Mouse (Mus musculus): Measurements from ENCODE around the gene Jade2.
A peak's percentile ranks its signal among the peaks of the same experiment; 100 is the strongest.

Gene Jade2

GRCm38 (mm10) chr11:51835598-51835997 lies 21.9 kb downstream of the Jade2 start:
- no peak for DNase-seq (ENCODE audit: low spot score in 2 of 2)

GRCm38 (mm10) chr11:51834067-51834411 lies 23.4 kb downstream of the Jade2 start:
- no peak for DNase-seq (ENCODE audit: low spot score in 2 of 2)

GRCm38 (mm10) chr11:51833393-51834066 lies 23.9 kb downstream of the Jade2 start:
- no peak for DNase-seq (ENCODE audit: low spot score in 2 of 2)

GRCm38 (mm10) chr11:51832992-51833391 lies 24.5 kb downstream of the Jade2 start:
- no peak for DNase-seq (ENCODE audit: low spot score in 2 of 2)

- no peak for DNase-seq (ENCODE audit: low spot score in 2 of 2)
Observed at GRCm38 (mm10) chr11:51831962-51832909, 25.2 kb downstream of the Jade2 start.

GRCm38 (mm10) chr11:51824867-51825424 lies 32.5 kb downstream of the Jade2 start:
- DNase-seq (ENCODE audit: low spot score in 2 of 2) = no peak

GRCm38 (mm10) chr11:51823963-51824753 lies 33.3 kb downstream of the Jade2 start:
- DNase-seq (ENCODE audit: low spot score in 2 of 2) = no peak

- no peak for DNase-seq (ENCODE audit: low spot score in 2 of 2)
Observed at GRCm38 (mm10) chr11:51823271-51823670, 34.2 kb downstream of the Jade2 start.

- no peak for DNase-seq (ENCODE audit: low spot score in 2 of 2)
Observed at GRCm38 (mm10) chr11:51822736-51823135, 34.7 kb downstream of the Jade2 start.

- DNase-seq (ENCODE audit: low spot score in 2 of 2) = peak; percentile 66 to 87
Observed at GRCm38 (mm10) chr11:51820861-51821260, 36.6 kb downstream of the Jade2 start.

- DNase-seq (ENCODE audit: low spot score in 2 of 2) = peak; percentile 22 to 52
Observed at GRCm38 (mm10) chr11:51819964-51820363, 37.5 kb downstream of the Jade2 start.

- DNase-seq (ENCODE audit: low spot score in 2 of 2) = no peak
Observed at GRCm38 (mm10) chr11:51818837-51819236, 38.6 kb downstream of the Jade2 start.

- peak; percentile 86 to 97 for DNase-seq (ENCODE audit: low spot score in 2 of 2)
Observed at GRCm38 (mm10) chr11:51817756-51818155, 39.7 kb downstream of the Jade2 start.

GRCm38 (mm10) chr11:51812022-51812546 lies 45.4 kb downstream of the Jade2 start:
- DNase-seq (ENCODE audit: low spot score in 2 of 2) = no peak

- no peak for DNase-seq (ENCODE audit: low spot score in 2 of 2)
Observed at GRCm38 (mm10) chr11:51811230-51811629, 46.2 kb downstream of the Jade2 start.

GRCm38 (mm10) chr11:51809632-51810224 lies 47.7 kb downstream of the Jade2 start:
- no peak for DNase-seq (ENCODE audit: low spot score in 2 of 2)

- DNase-seq (ENCODE audit: low spot score in 2 of 2) = no peak
Observed at GRCm38 (mm10) chr11:51807108-51807879, 50.2 kb downstream of the Jade2 start.

- peak; percentile 66 to 76 for DNase-seq (ENCODE audit: low spot score in 2 of 2)
Observed at GRCm38 (mm10) chr11:51805221-51805981, 52.1 kb downstream of the Jade2 start.

GRCm38 (mm10) chr11:51800634-51801325 lies 56.7 kb downstream of the Jade2 start:
- DNase-seq (ENCODE audit: low spot score in 2 of 2) = no peak
